ENCODE assay signal across 24 mouse cellular contexts in the genomic region with DNA sequence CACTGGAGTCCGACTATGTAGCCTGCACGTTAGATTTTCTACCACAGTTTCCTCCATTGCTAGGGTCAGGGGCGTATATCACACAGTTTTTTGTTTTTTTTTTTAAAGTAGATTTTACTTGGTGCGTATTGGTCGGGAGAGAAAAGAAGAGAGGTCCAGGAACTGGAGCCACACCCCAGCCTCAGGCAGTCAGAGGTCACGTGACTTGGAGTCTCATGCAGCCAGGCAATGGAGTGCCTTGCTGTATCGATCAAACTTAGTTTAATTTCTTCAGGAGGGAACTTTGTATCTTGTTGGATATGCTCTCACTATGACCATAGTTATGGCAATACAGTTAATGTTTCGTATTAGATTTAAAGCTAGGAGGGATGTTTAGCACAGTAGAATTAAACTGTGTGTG. TPM values are rescaled to one million over a fixed set of nuclear protein-coding genes. Genes with fewer than 3 reads are reported as not detected.
DNase-seq lines count a peak whose midpoint lies in the region; TF ChIP-seq lines count a peak whose summit lies in the region.
"Had no signal": no experiment of that assay in that cellular context is flagged by ENCODE, and none has a peak within 500 bp of the region (broad histone marks: within the 10 kb centered on the region; RNA-seq: fewer than 3 reads in every experiment).

No protein-coding gene starts in this region.

- peak; percentile 8 for DNase-seq in thymus, postnatal 4 days
- no peak for DNase-seq in thymus, adult 18-20 months
- peak; percentile 78 for DNase-seq in ES-CJ7 (ENCODE audit: low read depth, low spot score)
- peak; percentile 53 for DNase-seq in R1 (ENCODE audit: low read depth, low spot score)
- DNase-seq in neural tube, embryonic 10.5 days (ENCODE audit: extremely low spot score, low spot score), result no peak
- no peak for DNase-seq in embryo, embryonic 10 days (ENCODE audit: low spot score)
- DNase-seq in left cerebral cortex, adult 2 months (ENCODE audit: extremely low spot score in 1 of 2, low spot score in 2 of 2), result no peak
- DNase-seq: adrenal gland, adult 2 months; adrenal gland, postnatal 25 days; cerebellum, adult 11-12 months; cerebellum, adult 8-10 months; cerebellum, postnatal 10 days; cerebellum, postnatal 36 days; gastrocnemius, adult 2 months; gastrocnemius, postnatal 14 days; heart, adult 11 months had no signal

- TF ChIP-seq CTCF in left cerebral cortex, adult 2 months (IDR thresholded peaks at IDR 0.05), result no peak

- no peak overlapping the region for H3K27ac ChIP-seq in left cerebral cortex, adult 2 months
- H3K27ac ChIP-seq: forebrain, embryonic 10.5 days; forebrain, embryonic 13.5 days; gastrocnemius, adult 2 months; hindbrain, embryonic 12.5 days; hindbrain, embryonic 15.5 days had no signal

- H3K4me3 ChIP-seq in left cerebral cortex, adult 2 months, result no peak overlapping the region
- H3K4me3 ChIP-seq: forebrain, embryonic 10.5 days; forebrain, embryonic 13.5 days; gastrocnemius, adult 2 months; hindbrain, embryonic 12.5 days; hindbrain, embryonic 15.5 days had no signal

- intact Hi-C loops in left cerebral cortex, adult 2 months (cut with DNase I), result loop anchor here (5.0 to 10.0 kb wide), 2 partner anchors 185 to 1203 kb away; no protein-coding TSS in a partner anchor

RNA-seq across cellular contexts. Expression of gene Dkk1, which starts 2.8 kb away (rescaled TPM):
- not detected for total RNA-seq in left cerebral cortex, adult 2 months (2021)
- total RNA-seq: adrenal gland, adult 2 months; adrenal gland, postnatal 25 days; gastrocnemius, adult 2 months; gastrocnemius, postnatal 14 days; gastrocnemius, postnatal 4 days; heart, adult 8-10 months; heart, postnatal 25 days; hematopoietic stem cell, adult 5-6 weeks had no signal

Comparison
In these comparisons a context has a peak if more than half of its experiments do, and no peak if none do; other contexts are left out.
1. DNase-seq: peak in thymus, postnatal 4 days (single experiment), ES-CJ7 (single experiment) and R1 (single experiment); none in thymus, adult 18-20 months (0 of 2), neural tube, embryonic 10.5 days (single experiment), embryo, embryonic 10 days (single experiment) and left cerebral cortex, adult 2 months (0 of 2).